In genomic region chr11:89059919-89060422, GRCm38 (mm10) we compare ENCODE assay signal across 8 mouse cellular contexts. TPM values are rescaled to one million over a fixed set of nuclear protein-coding genes. Genes with fewer than 3 reads are reported as not detected.
A peak's percentile ranks its signal among the peaks of the same experiment; 100 is the strongest.
DNase-seq lines count a peak whose midpoint lies in the region; ATAC-seq and TF ChIP-seq lines count a peak whose summit lies in the region.

No protein-coding gene starts in this region.

- no peaks in the 10 kb centered on the region for H3K27me3 ChIP-seq in lung, embryonic 14.5 days (ENCODE audit: insufficient read depth, low read length)

- 0 out of 2 replicates have a peak, but pooled peaks cover under 1% of the 10 kb centered on the region for H3K36me3 ChIP-seq in lung, embryonic 14.5 days (ENCODE audit: insufficient read depth)

- under 1% methylated on average over 33 of the region's 33 CpGs for WGBS in lung, embryonic 14.5 days

- TF ChIP-seq POLR2A in bone marrow macrophage, adult 2 months (IDR thresholded peaks at IDR 0.05; ENCODE audit: borderline replicate concordance, low read depth, low read length): no peak

- peak; percentile 85 for ATAC-seq in lung, embryonic 14.5 days (ENCODE audit: insufficient read depth)
- peak; percentile 63 for ATAC-seq in frontal cortex, adult (ENCODE audit: low TSS enrichment)

- TF ChIP-seq CTCF in lung, embryonic 14.5 days (IDR thresholded peaks at IDR 0.05; ENCODE audit: low read depth): peak; percentile 24; the same call in 1 of the 2 replicates
- TF ChIP-seq CTCF in bone marrow macrophage, adult 2 months (IDR thresholded peaks at IDR 0.05; ENCODE audit: low read depth, low read length): no peak

- H3K9me3 ChIP-seq in lung, embryonic 14.5 days (ENCODE audit: low read depth, low read length): no peaks in the 10 kb centered on the region

- peak overlapping the region; percentile 66 for H3K9ac ChIP-seq in lung, embryonic 14.5 days

- peak; percentile 55 for DNase-seq in lung, embryonic 14.5 days
- no peak for DNase-seq in lung, postnatal 4 days
- peak; percentile 23 to 25 for DNase-seq in left cerebral cortex, adult 8-10 months (ENCODE audit: low spot score in 2 of 2)
- DNase-seq in mesoderm, embryonic 11.5 days (ENCODE audit: low read depth, low spot score): peak; percentile 43
- DNase-seq in spleen, postnatal 10 days (ENCODE audit: low spot score in 2 of 2): peak; percentile 35 to 53
- DNase-seq in adrenal gland, postnatal 4 days (ENCODE audit: low spot score in 2 of 2): no peak

- H3K4me2 ChIP-seq in lung, embryonic 14.5 days: peak overlapping the region; percentile 91

- H3K4me3 ChIP-seq in lung, embryonic 14.5 days (ENCODE audit: low read depth, low read length): peak overlapping the region; percentile 75
- peak overlapping the region; percentile 75 for H3K4me3 ChIP-seq in bone marrow macrophage, adult 2 months (ENCODE audit: insufficient read depth, low read length)

- H3K27ac ChIP-seq in lung, embryonic 14.5 days (ENCODE audit: low read depth): peak overlapping the region; percentile 40
- H3K27ac ChIP-seq in bone marrow macrophage, adult 2 months (ENCODE audit: insufficient read depth, low read depth, low read length): no peak overlapping the region

- H3K4me1 ChIP-seq in lung, embryonic 14.5 days (ENCODE audit: insufficient read depth): peaks cover 13% of the 10 kb centered on the region
- peaks cover 8% of the 10 kb centered on the region for H3K4me1 ChIP-seq in bone marrow macrophage, adult 2 months (ENCODE audit: control insufficient read depth, insufficient read depth, low read length)

RNA-seq across cellular contexts. Expression of gene Dgke, which starts 6.7 kb away (rescaled TPM):
- 5.5 and 5.8 TPM in 2 replicates for polyA plus RNA-seq in lung, embryonic 14.5 days (2014; fragmentation: Nextera tagmentation; extraction: Ambion mirVana)
- polyA plus RNA-seq in bone marrow macrophage, adult 2 months (2012; ENCODE audit: insufficient read depth, insufficient read length, missing spikeins): 3.4 and 4.4 TPM in 2 replicates
- 10 to 100 TPM; 50.3 to 60.2 (median 53.3) TPM for total RNA-seq in left cerebral cortex, adult 8-10 months (2022)
- 10 to 100 TPM; 11.3 to 14.2 TPM for total RNA-seq in adrenal gland, postnatal 4 days (2021)

RNA-seq across cellular contexts. Expression of gene Gm525, which starts 13.7 kb away (rescaled TPM):
- polyA plus RNA-seq in lung, embryonic 14.5 days (2014; fragmentation: Nextera tagmentation; extraction: Ambion mirVana): 0.38 TPM in 1 of 2 replicates, not detected in the other
- not detected in 2 replicates for polyA plus RNA-seq in bone marrow macrophage, adult 2 months (2012; ENCODE audit: insufficient read depth, insufficient read length, missing spikeins)
- not detected for total RNA-seq in left cerebral cortex, adult 8-10 months (2022)
- total RNA-seq in adrenal gland, postnatal 4 days (2021): under 1 TPM in 1 of 2 experiments, not detected in 1; 0.62 TPM

Comparison
In these comparisons a context has a peak if more than half of its experiments do, and no peak if none do; other contexts are left out.
1. DNase-seq: peak in lung, embryonic 14.5 days (single experiment), left cerebral cortex, adult 8-10 months (2 of 2), mesoderm, embryonic 11.5 days (single experiment) and spleen, postnatal 10 days (2 of 2); none in lung, postnatal 4 days (0 of 2) and adrenal gland, postnatal 4 days (0 of 2).